Mouse (Mus musculus): Measurements from ENCODE around the gene Insm2.

- TF ChIP-seq MAZ (IDR thresholded peaks at IDR 0.05; ENCODE audit: low read depth, low read length) (no peak), SIN3A (IDR thresholded peaks at IDR 0.05; ENCODE audit: low read length) (no peak), EP300 (IDR thresholded peaks at IDR 0.05; ENCODE audit: low read length) (no peak), RCOR1 (conservative IDR thresholded peaks at IDR 0.05; ENCODE audit: low read depth, low read length) (no peak), POLR2A (IDR thresholded peaks at IDR 0.05; ENCODE audit: low read depth, low read length) (no peak), PAX5 (IDR thresholded peaks at IDR 0.05; ENCODE audit: low read length) (no peak), MYC (IDR thresholded peaks at IDR 0.05; ENCODE audit: low read depth, low read length) (no peak), UBTF (IDR thresholded peaks at IDR 0.05; ENCODE audit: low read depth, low read length) (no peak), RAD21 (IDR thresholded peaks at IDR 0.05; ENCODE audit: low read depth, low read length) (no peak)
These were observed 28.0 kb upstream of the Insm2 start for GRCm38 (mm10) chr12:55571181-55571580.

Data from CH12.LX (cell line).